Mouse (Mus musculus) left cerebral cortex, postnatal 14 days (tissue): Measurements from ENCODE around the gene Hnrnpul2. TPM values are rescaled to one million over a fixed set of nuclear protein-coding genes. Genes with fewer than 3 reads are reported as not detected.
A peak's percentile ranks its signal among the peaks of the same experiment; 100 is the strongest.

Experiments used
- DNase-seq, 2 experiments: peaks; one replicate each; pipeline ENCODE4 v3.0.0; 2021 to 2022; ENCODE audit warnings: low spot score in 2 of 2, mixed read lengths in 1 of 2
- intact Hi-C: fragments of 180-260 bp; cut with DNase I; formaldehyde crosslinking; loops from one replicate; pipeline ENCODE4 v1.15.1; 2025
- long read RNA-seq, 2 experiments: library from polyadenylated mRNA; stranded (forward); transcript quantifications; one replicate each; pipeline ENCODE4 v2.0.0; 2021
- total RNA-seq, 2 experiments: library from RNA; stranded (reverse); gene quantifications; 2 replicates each; pipeline ENCODE4 v1.2.3; 2021

The Hnrnpul2 gene
- total RNA-seq, result 10 to 100 TPM; 92.3 to 95.8 TPM
- long read RNA-seq, experiment 1, full-length matches to known transcripts, result 1 of 26 reads
- long read RNA-seq, experiment 1, partial matches to known transcripts, result 25 of 26 reads
- long read RNA-seq, experiment 1, other reads (novel, unspliced or antisense), result 0 of 26 reads
- long read RNA-seq, experiment 2, full-length matches to known transcripts, result 1 of 17 reads
- long read RNA-seq, experiment 2, partial matches to known transcripts, result 16 of 17 reads
- long read RNA-seq, experiment 2, other reads (novel, unspliced or antisense), result 0 of 17 reads

GRCm38 (mm10) chr19:8819596-8820423 lies at the start of gene Hnrnpul2:
Gene Hnrnpul2, plus strand, starts transcription at chr19:8820010.
- intact Hi-C loops, result loop anchor here (5.0 kb wide), 1 partner anchor 73 kb away; no protein-coding TSS in a partner anchor
- DNase-seq, result peak; percentile 99

DNA sequence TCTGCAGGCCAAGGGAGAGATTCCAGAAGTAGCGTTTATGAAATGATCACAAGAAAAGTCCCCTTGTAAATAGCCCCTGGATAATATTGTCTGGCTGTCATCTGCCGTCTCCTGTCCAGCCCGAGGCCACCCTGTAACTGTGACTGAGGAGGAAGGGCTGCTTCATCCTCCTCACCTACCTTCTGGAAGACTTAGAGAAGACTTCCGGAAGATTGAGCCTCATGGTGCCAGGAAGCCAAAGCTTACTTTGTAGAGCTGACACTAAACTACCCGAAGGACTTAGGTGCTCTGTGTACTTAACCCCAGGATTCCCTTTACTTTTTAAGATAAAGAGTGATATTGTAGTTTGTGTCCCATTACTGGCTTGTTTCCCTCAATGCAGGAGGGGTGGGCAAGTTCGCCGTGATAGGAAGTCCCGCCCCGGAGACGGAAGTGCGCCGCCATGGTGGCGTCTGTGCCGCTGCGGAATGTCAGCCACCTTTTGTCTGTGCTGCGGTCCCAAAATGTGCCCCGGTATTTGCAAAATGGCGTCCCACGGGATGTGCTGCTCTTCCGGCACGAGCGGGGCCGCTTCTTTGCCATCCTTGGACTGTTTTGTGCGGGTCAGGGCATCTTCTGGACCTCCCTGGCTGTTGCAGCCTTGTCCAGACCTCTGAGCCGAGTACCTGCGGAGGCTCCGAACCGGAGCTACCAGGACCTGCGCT lies 49.1 kb upstream of the Hnrnpul2 start, which contains the start of gene Tmem223:
Gene Tmem223 (plus strand): TSS at position 430 of the 704 bp plus-strand sequence.
- intact Hi-C loops, result no loop called here
- peak; percentile 81 to 84 for DNase-seq

DNA sequence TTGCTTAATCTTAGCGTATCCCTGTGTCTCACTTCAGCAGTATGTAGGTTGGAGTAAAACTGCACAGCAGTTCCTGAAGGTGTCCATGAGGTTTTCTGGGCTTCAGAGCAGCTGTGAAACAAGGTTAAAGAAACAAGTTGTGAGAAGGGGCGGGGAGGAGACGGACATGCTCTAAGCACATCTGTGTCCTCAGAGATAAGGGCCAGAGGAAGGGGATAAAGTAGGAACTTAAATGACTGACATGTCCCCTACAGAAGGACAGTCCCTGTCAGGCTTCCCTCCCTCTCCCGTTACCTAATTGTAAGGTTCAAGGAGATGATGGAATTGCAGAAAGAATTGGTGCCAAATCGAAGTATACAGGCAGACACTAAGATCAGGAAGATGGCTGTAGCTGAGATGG lies 46.8 kb upstream of the Hnrnpul2 start:
- intact Hi-C loops, result no loop called here

DNA sequence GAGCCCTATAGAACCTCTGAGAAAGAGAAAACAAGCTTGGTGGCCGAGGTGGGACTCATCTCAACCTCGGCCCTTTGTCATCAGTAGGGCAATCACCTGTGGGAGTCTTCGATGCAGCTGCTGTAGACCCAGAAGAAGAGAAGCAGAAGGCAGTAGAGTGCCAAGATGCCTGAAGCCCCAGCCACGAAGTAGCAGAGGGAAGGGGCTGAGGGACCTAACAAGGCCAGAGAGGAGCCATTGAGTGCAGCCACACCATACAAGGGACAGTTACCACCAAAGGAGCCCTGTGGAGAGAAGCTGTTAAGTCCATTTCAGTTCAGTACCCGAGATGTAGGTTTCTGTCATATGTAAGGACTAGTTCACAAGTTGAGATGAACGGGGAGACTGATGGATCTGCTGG lies 46.4 kb upstream of the Hnrnpul2 start:
- intact Hi-C loops, result no loop called here

More for the DNA sequence above, 46.8 kb upstream of the Hnrnpul2 start:
- DNase-seq, result no peak

DNA sequence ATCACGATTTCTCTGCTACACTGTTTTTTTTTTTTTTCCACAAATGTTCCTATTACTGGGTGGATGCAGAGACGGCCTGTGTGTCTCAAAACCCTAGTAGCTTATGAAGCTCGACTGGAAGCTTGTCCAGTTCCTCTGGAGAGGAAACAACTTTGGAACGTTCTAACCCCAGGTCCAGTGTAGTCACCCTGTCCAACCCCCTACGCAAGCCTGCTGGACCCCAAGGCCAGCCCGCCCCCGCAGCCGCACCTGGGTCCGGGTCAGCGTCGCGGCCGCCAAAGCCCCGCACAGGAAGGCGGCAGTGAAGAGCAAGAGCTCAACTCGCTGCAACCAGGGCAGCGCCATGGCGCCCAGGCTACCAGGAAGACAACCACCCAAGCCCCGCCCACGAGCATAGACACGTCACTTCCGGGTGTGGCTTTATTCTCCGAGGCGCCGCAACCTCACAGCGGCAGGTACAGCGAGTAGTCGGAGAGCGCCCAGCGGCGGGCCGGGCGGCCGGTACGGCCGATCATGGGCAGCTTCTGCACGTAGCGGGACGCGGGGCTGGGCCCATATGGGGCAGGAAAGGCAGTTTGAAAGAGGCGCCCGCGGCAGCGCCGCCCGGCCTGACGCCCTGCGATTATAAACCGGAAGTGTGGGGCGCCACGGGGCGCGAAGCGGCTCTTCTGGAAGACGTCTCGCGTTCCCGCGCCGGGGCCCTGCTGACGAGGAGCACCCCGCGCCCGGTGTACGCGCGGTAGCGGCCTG lies 45.5 kb upstream of the Hnrnpul2 start, which contains the start of gene Tmem179b:
Gene Tmem179b (minus strand): TSS at position 382 of the 750 bp plus-strand sequence.
- intact Hi-C loops, result no loop called here

More for the DNA sequence above, 46.4 kb upstream of the Hnrnpul2 start:
- DNase-seq, result no peak

DNA sequence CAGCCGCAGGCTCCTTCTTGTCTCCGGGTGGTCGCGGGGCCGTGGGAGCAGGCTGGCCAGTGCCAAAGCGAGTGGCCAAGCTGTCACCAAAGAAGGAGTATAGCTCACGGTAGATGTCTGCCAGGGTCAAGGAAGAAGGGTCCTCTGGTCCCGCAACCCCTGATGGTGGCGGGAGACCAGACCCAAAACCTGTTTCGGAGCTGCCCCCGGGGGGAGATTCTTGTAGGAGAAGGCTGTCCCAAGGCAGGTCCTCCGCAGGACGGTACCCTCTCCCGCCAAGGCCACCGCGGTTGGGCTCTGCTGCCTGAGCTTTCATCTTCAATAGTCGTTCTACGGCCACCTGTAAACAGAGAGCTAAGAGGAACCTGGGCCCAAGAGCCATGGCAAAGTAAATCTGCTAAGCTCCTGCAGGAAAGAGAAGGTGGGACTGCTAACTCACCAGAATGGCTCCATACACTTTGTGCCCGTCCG lies 44.8 kb upstream of the Hnrnpul2 start:
- DNase-seq, result no peak
- intact Hi-C loops, result no loop called here

More for the DNA sequence above, 45.5 kb upstream of the Hnrnpul2 start, which contains the start of gene Tmem179b:
- peak; percentile 96 for DNase-seq

DNA sequence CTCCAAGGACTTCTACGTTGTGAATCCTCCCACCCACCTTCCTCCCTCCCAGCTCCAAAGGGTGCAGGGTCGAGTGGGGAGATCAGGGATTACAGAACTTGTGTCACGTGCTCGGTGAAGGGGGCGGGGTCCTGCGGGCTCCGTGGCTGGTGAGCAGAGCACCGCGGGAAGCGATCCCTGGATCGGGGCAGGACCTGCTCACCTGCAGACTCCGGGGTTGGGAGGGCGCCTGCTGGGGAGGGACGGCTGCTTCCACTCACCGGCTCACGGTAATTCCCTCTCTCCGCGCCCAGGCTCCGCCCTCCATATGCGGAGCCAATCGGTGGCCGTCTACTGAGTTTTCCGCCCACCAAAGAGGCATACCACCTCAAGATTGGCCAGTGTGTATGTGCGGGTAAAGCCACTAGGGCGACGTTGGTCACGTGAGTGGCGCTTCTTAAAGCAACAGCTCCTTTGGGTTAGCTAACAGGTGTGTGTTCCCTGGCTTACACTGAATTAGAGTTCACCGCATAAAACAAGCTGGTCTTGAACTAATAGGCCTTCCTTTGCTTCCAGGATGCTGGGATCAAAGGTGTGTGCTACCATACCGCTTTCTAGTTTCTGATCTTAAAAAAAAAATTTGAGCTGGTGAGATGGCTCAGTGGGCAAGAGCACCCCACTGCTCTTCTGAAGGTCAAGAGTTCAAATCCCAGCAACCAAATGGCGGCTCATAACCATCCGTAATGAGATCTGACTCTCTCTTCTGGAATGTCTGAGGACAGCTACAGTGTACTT lies 33.6 kb upstream of the Hnrnpul2 start, which contains the start of gene Taf6l:
Gene Taf6l (minus strand): TSS at position 410 of the 774 bp plus-strand sequence.
- peak; percentile 94 to 97 for DNase-seq
- intact Hi-C loops, result no loop called here

GRCm38 (mm10) chr19:8788521-8788920 lies 31.3 kb upstream of the Hnrnpul2 start:
- DNase-seq, result no peak
- intact Hi-C loops, result no loop called here

DNA sequence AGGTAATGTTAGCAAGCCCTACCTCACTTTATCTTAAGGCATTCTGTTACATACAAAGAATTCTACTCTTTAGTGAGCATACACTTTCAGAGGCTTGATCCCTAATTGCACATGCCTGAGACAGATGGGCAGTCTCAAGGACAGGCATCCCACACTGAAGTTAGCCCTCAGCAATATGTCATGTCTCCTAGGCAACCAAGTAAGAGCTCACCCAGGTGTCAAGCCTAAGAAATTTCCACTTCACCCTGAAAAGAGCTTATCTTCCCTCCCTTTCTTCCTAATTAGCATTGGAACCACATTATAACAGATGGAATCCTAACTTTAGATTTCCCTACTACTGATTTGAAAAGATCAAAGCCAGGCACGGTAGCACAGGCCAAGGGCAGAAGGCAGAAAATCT lies 30.6 kb upstream of the Hnrnpul2 start:
- DNase-seq, result peak in 1 of 2 experiments; percentile 38

DNA sequence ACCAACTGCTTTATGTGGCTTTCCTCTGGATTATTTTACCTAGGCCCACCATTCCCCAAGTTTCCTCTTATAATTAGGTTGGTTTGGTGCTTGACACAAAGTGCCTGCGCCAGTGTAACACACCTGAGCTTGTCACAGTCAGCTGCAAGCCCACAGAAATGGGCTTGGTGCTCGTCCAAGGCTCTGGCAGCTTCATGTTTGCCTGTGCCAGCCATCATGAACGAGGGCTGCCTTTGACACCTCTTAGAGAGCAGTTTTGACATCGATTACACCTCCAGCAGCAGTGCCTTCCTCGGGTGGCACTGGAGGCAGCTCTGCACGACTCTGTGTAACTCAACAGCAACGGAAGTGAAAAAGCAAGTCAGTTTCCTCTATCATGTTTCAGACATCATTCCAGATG lies 29.6 kb upstream of the Hnrnpul2 start:
- intact Hi-C loops, result no loop called here
- peak in 1 of 2 experiments; percentile 51 for DNase-seq

More for the DNA sequence above, 30.6 kb upstream of the Hnrnpul2 start:
- intact Hi-C loops, result no loop called here

DNA sequence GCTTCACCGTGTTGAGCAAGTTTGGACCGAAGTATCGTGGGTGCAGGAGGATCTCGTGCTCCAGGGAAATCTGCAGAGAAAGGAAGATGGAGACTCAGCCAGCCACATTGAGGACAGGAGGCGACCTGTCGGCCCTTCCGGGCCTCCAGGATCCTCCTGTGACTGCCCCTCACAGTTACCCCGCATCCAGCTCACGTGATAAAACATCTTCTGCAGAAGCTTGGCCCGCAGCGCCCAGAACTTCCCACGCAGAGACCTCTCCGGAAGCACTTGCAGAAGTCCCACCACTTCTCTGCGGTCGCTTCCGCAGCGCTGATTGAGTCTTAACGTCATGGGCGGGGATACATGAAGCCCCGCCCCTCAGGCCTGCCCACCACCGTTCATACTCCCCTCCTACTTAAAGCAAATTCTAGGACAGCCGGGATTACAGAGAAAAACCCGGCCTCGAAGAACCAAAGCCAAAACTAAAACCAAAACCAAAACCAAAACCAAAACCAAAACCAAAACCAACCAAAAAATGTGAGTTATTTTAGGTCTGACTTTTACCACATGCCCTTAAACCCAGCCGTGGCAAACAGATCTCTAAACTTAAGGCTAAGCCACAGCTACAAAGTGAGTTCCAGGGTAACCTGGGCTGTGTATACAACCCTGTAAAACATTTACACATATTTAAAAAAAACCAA lies 21.4 kb upstream of the Hnrnpul2 start, which contains the start of gene Polr2g:
Gene Polr2g (minus strand): TSS at position 314 of the 683 bp plus-strand sequence.
- intact Hi-C loops, result no loop called here
- peak; percentile 92 to 95 for DNase-seq

DNA sequence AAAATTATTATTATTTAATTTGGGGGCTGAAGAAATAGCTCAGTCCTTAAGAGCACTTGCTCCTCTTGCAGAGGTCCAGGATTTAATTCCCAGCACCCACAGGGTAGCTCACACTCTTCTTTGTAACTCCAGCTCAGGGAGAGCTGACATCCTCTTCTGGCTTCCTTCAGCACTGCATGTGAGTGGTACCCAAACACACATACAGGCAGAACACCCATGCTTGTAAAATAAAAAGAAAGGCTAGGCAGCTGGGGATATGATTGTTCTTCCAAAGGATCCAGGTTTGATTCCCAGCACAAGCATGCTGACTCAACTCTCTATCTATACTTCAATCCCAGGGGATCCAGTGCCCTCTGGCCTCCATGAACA lies 20.9 kb upstream of the Hnrnpul2 start:
- no peak for DNase-seq
- intact Hi-C loops, result no loop called here

GRCm38 (mm10) chr19:8802130-8802821 lies 17.5 kb upstream of the Hnrnpul2 start, which contains the start of gene Zbtb3:
Gene Zbtb3, plus strand, starts transcription at chr19:8802555.
- intact Hi-C loops, result no loop called here

DNA sequence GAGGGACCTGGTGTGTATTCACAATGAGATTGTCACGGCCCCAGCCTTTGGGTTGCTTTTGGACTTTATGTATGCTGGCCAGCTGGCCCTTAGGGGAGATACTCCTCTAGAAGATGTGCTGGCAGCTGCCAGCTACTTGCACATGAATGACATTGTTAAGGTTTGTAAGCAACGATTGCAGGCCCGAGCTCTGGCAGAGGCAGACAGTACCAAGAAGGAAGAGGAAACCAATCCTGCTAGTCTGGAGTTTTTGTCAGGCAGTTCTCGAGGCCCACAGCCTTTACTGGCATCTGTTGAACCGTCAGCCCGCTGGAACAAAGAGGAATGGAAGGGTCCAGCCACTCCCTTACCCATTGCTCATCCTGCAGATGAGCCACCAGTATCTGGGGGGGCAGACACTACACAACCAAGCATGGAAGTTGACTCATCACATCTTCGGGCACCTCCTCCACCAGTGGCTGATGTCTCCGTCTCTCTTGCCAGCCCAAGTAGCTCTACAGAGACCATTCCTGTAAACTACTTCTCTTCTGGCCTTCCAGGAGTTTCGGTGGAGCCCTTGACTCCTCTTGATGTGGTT lies 16.5 kb upstream of the Hnrnpul2 start:
- intact Hi-C loops, result no loop called here
- no peak for DNase-seq

More at GRCm38 (mm10) chr19:8802130-8802821, 17.5 kb upstream of the Hnrnpul2 start, which contains the start of gene Zbtb3:
- peak; percentile 95 to 98 for DNase-seq

GRCm38 (mm10) chr19:8803879-8804660 lies 15.7 kb upstream of the Hnrnpul2 start:
- no peak for DNase-seq
- intact Hi-C loops, result no loop called here

- intact Hi-C loops, result no loop called here
- DNase-seq, result no peak
Measured at GRCm38 (mm10) chr19:8806810-8807209, 13.0 kb upstream of the Hnrnpul2 start.
